Mouse (Mus musculus) gastrocnemius, adult 18-20 months (tissue): Measurements from ENCODE around the gene Copa. TPM values are rescaled to one million over a fixed set of nuclear protein-coding genes. Genes with fewer than 3 reads are reported as not detected.
A peak's percentile ranks its signal among the peaks of the same experiment; 100 is the strongest.

Experiments used
- DNase-seq: peaks from one replicate; pipeline ENCODE4 v3.0.0; 2021; ENCODE audit warnings: low spot score
- total RNA-seq, 2 experiments: library from RNA; stranded (reverse); gene quantifications; 2 replicates each; pipeline ENCODE4 v1.2.3; 2021

Gene Copa
- total RNA-seq, 2 experiments from 2014 or later = 85.8 to 86.6 TPM

- no peak for DNase-seq
Observed at GRCm38 (mm10) chr1:172082899-172083445, 643 bp downstream of the Copa start.

DNA sequence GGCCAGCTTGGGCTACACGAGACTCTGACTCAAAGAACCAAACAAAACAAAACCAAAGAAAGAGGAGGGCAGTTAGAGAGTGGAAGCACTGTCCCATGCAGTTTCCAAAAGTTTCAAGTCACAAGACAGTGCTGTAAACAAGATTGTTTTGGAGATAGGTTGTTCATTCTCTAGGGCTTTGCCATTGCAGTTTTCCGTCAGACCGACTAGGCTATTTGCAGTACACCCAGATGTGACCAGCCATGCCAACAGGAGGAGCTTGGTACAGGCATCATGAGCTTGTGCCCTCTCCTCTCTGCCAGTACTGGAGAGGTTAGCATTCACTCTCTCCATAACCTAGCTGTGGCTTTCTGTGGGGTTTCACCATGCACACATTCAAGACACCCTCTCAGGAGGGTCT, 11.2 kb downstream of the Copa start:
- no peak for DNase-seq

DNA sequence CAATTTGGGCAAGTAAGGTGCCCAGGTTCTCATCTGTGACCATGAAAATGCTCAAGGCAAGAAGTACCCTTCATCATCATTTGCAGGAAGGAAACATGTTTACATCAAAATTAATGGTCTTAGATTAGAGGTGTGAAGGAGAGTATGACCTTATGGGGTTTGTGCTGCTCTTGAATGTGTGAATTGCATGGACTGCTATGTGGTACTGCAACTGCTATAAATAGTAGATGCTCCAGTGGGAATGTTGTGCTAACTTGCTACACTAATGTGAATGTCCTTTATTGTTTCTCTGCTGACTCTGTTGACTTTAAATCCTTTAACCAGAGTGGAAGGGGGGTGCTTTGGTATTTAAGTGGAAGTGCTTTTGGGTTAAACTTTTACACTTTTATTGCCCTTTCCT, 12.0 kb downstream of the Copa start:
- DNase-seq = no peak

- DNase-seq = no peak
Observed at GRCm38 (mm10) chr1:172095202-172095601, 12.9 kb downstream of the Copa start.

DNA sequence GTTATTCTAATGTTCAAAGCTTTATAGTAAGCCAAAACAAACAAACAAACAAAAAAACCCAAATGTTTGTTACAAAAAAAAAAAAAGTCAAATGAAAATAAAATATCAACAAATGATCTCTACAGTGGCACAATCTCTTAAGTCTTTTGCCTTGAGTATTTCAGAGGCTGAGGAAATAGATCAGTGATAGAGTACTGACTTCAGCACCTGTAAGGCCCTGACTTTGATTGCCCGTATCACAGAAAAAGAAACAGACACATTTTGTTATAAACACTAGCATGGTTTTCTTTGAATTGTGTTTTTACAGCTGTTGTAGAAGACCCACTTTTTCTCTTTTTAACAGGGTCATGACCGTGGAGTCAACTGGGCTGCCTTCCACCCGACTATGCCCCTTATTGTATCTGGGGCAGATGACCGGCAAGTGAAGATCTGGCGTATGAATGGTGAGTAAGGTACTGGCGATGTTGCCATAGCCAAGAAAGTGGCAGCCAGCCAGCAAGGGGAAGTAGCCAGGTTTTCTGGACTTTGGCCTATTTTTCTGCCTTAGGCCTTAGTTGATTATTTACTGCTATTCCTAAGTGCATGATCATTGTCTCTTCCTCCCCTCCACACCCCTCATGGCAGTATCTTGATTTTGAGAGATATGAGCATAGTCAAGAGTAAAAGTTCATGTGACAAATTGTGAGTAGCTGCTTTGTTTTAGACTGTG, 17.1 kb downstream of the Copa start:
- DNase-seq = no peak

GRCm38 (mm10) chr1:172103619-172104018, 21.3 kb downstream of the Copa start:
- DNase-seq = no peak

- DNase-seq = no peak
Observed at GRCm38 (mm10) chr1:172105101-172105500, 22.8 kb downstream of the Copa start.

GRCm38 (mm10) chr1:172107777-172108477, 25.6 kb downstream of the Copa start:
- DNase-seq = no peak

DNA sequence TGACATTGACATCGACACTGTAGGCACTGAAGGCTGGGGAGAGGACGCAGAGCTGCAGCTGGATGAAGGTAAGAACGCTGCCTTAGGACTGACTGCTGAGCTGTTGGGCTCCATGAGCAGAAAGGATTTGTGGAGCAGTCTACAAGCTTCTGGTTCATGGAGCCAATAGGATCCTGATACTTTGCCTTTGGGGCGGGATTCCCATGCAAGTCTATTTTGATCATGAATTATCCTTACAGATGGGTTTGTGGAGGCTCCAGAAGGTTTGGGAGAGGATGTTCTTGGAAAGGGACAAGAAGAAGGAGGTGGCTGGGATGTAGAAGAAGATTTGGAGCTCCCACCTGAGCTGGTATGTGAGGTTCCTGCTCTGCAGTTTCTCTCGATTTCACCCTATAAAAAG, 34.6 kb downstream of the Copa start:
- no peak for DNase-seq

DNA sequence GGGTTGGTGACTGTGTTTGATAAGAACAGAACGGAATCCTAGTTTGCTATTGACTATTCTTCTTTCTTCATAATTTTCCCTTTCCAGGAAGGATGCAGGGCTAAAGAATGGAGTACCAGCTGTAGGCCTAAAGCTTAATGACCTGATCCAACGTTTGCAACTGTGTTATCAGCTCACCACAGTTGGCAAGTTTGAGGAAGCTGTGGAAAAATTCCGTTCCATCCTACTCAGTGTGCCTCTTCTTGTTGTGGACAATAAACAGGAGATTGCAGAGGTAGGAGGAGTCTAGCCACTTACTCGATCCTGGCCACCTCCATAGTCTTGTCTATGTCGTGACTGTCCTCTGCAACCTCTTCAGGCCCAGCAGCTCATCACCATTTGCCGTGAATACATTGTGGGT, 36.8 kb downstream of the Copa start:
- no peak for DNase-seq

DNA sequence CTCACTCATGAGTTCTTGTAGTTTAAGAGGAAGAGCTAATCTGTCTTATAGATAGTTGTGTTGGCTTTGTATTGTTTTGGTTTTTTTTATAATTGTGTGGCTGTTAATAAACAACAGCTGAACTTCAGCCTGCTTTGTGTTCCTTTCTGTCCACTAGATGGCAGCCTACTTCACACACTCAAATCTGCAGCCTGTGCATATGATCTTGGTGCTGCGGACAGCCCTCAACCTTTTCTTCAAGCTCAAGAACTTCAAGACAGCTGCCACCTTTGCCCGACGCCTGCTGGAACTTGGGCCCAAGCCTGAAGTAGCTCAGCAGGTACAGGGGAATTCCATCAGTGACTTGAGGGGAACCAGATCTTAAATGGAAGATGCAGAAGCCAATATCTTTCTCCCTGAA, 37.4 kb downstream of the Copa start:
- DNase-seq = peak; percentile 56

- no peak for DNase-seq
Observed at GRCm38 (mm10) chr1:172122671-172123070, 40.3 kb downstream of the Copa start.

GRCm38 (mm10) chr1:172124572-172124971, 42.2 kb downstream of the Copa start:
- no peak for DNase-seq

GRCm38 (mm10) chr1:172126376-172127347, 44.3 kb downstream of the Copa start, which contains the start of gene Pex19:
Gene Pex19, plus strand, starts transcription at chr1:172126755.
- peak; percentile 69 for DNase-seq

DNA sequence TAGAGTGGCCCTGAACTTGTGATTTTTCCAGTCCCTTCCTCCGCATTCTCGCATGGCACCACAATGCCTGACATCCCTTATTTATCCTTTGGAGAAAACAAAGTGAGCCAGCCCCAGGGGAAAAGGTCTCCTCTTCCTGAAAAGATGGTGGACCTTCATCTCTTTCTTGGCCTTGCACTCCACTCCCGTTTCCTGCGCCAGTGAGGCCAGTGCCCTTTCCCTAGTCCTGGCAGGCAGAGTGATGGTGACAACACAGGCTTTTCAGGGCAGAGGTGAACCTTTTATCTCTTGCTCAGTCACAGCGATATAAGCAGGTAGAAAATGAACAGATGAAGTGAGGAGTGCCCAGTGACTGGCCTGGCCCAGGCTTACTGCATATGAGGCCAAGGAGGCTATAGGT, 45.2 kb downstream of the Copa start:
- DNase-seq = no peak

DNA sequence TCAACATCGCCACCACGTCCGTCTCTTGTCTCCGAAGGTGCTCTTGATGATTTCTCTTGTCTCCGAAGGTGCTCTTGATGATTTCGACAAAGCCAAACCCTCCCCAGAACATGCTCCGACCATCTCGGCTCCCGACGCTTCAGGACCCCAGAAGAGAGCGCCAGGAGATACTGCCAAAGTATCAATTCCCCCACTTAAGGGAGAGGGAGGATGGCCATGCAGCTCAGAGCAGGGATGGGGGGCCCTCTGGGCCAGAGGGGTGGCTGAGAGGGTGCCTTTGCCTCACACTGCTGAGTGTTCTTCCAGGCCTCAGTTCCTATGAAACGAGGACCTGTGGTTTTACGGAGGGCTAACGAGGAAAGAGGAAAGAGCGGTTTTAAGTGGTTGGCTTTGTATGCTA, 46.2 kb downstream of the Copa start:
- DNase-seq = no peak

- no peak for DNase-seq
Observed at GRCm38 (mm10) chr1:172129108-172129507, 46.8 kb downstream of the Copa start.

DNA sequence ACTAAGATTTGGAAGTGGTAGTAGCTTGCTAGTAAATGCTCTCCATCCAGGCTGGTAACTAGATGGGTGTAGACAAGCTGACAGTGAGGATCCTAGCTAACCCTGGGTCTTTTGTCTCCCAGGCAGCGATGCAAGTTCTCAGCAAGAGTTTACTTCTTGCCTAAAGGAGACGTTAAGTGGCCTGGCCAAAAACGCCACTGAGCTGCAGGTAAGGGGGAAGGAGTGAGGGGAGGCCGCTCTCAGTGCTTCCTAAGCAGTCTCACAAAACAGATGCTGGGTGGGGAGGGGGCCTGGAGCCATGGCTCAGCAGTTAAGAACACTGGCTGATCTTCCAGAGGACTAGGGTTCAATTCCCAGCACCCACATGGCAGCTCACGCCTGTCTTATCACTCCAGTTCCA, 47.5 kb downstream of the Copa start:
- DNase-seq = no peak

DNA sequence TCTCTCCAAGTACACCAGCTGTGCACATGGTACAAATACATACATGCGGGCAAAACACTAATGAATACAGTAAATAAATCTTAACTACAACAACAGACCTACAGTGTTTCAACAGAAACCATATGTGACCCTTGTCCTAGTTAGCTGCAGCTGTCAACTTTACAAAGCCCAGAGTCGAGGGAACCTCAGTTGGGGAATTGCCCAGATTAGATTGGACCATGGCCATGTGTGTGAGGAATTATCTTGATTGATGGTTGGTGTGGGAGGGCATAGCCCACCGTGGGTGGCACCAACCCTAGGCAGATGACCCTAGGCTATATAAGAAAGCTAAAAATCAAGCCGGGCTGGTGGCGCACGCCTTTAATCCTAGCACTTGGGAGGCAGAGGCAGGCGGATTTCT, 50.0 kb downstream of the Copa start:
- DNase-seq = no peak

DNA sequence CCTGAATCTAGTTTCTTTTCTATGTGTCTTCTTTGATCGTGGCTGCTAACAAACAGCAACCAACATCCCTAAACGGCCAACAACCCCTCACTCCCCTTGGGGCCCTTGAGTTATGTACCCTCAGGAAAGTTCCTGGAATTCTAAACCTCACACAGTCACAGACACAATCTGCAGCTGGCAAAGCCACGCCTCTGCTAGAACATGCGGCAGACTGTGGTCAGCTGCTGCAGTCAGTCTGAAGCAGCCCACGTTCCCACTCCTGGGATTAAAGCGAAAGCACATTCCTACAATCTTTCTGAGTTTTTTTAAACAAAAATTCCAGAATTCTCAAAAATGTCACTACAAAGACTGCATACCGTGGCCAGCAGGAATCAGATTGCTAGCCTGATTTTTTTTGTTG, 51.2 kb downstream of the Copa start:
- no peak for DNase-seq

DNA sequence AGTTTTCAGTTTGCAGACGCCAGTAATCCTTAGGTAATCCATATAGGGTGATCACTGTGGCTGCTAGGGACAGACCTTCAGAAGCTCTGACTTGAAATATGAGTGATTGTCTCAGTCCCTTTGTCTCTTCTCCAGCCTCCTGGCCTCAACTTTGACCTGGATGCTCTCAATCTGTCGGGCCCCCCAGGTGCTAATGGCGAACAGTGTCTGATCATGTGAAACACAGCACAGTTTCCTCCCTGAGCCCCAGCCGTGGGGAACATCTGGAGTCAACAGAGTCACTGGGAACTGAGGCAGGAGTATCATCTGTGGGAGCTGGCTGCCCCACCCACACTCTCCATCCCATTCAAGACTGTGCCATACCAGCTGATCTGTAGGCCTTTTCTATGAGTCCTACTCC, 51.7 kb downstream of the Copa start:
- no peak for DNase-seq

- DNase-seq = no peak
Observed at GRCm38 (mm10) chr1:172140160-172140559, 57.8 kb downstream of the Copa start.
